Mouse (Mus musculus) heart, postnatal 25 days (tissue): ENCODE data around the gene Ppp2r3a. TPM values are rescaled to one million over a fixed set of nuclear protein-coding genes. Genes with fewer than 3 reads are reported as not detected.

Experiments used
- total RNA-seq, 2 experiments: library from RNA; stranded (reverse); gene quantifications; 2 replicates each; pipeline ENCODE4 v1.2.3; 2021

Ppp2r3a gene
- total RNA-seq, 2 experiments from 2014 or later = 229 to 237 TPM

Other genes with a start within 250 kb of the Ppp2r3a start
- gene Pccb, start 216.9 kb downstream of the Ppp2r3a start, total RNA-seq = 100 to 1,000 TPM in 1 of 2 experiments, 10 to 100 TPM in 1; 99.6 to 104 TPM
- gene Msl2, start 177.7 kb downstream of the Ppp2r3a start, total RNA-seq = 10 to 100 TPM; 29.2 to 35.0 TPM